Mouse (Mus musculus): ENCODE measurements at regions not wholly inside any gene's neighbourhood (a gene's known extent, or its start where the extent isn't known, plus 50 kb on each side); places are given as distances from the start of the nearest gene placed in this dataset.

- TF ChIP-seq POLR2A (IDR thresholded peaks at IDR 0.05; ENCODE audit: borderline replicate concordance, insufficient read depth, low read length) (no peak), CTCF (IDR thresholded peaks at IDR 0.05; ENCODE audit: borderline replicate concordance, insufficient read depth, low read depth, low read length) (no peak)
- H3K4me3 ChIP-seq (replicated peaks; ENCODE audit: insufficient read depth, low read depth, low read length): no peak overlapping the region
- H3K27me3 ChIP-seq (ENCODE audit: control insufficient read depth, insufficient read depth, low read length): no peaks in the 10 kb centered on the region
- H3K4me1 ChIP-seq (ENCODE audit: control insufficient read depth, insufficient read depth, low read length): no peaks in the 10 kb centered on the region
- H3K27ac ChIP-seq (ENCODE audit: insufficient read depth, low read length): no peak overlapping the region
- DNase-seq: no peak
- WGBS: 82% methylated on average over 3 of the region's 3 CpGs
Measured at GRCm38 (mm10) chr1:41395081-41395480, 589.7 kb downstream of the Tmem182 start.

GRCm38 (mm10) chr1:41410533-41410932 lies 605.1 kb downstream of the Tmem182 start:
- no peak for DNase-seq
- H3K27me3 ChIP-seq (ENCODE audit: control insufficient read depth, insufficient read depth, low read length): no peaks in the 10 kb centered on the region
- H3K4me3 ChIP-seq (replicated peaks; ENCODE audit: insufficient read depth, low read depth, low read length): no peak overlapping the region
- 83% methylated on average over 5 of the region's 5 CpGs for WGBS
- TF ChIP-seq CTCF (IDR thresholded peaks at IDR 0.05; ENCODE audit: borderline replicate concordance, insufficient read depth, low read depth, low read length): no peak
- no peak for TF ChIP-seq POLR2A (IDR thresholded peaks at IDR 0.05; ENCODE audit: borderline replicate concordance, insufficient read depth, low read length)
- H3K27ac ChIP-seq (ENCODE audit: insufficient read depth, low read length): no peak overlapping the region
- H3K4me1 ChIP-seq (ENCODE audit: control insufficient read depth, insufficient read depth, low read length): no peaks in the 10 kb centered on the region

GRCm38 (mm10) chr1:41411641-41412040 lies 606.2 kb downstream of the Tmem182 start:
- DNase-seq: no peak
- Histone ChIP-seq H3K4me1 (ENCODE audit: control insufficient read depth, insufficient read depth, low read length) (no peaks in the 10 kb centered on the region), H3K27ac (ENCODE audit: insufficient read depth, low read length) (no peak overlapping the region), H3K4me3 (replicated peaks; ENCODE audit: insufficient read depth, low read depth, low read length) (no peak overlapping the region), H3K27me3 (ENCODE audit: control insufficient read depth, insufficient read depth, low read length) (no peaks in the 10 kb centered on the region)
- WGBS: 35% methylated on average over 3 of the region's 3 CpGs
- TF ChIP-seq CTCF (IDR thresholded peaks at IDR 0.05; ENCODE audit: borderline replicate concordance, insufficient read depth, low read depth, low read length): no peak
- TF ChIP-seq POLR2A (IDR thresholded peaks at IDR 0.05; ENCODE audit: borderline replicate concordance, insufficient read depth, low read length): no peak

GRCm38 (mm10) chr1:41412078-41412477 lies 606.7 kb downstream of the Tmem182 start:
- Histone ChIP-seq H3K4me1 (ENCODE audit: control insufficient read depth, insufficient read depth, low read length) (no peaks in the 10 kb centered on the region), H3K27me3 (ENCODE audit: control insufficient read depth, insufficient read depth, low read length) (no peaks in the 10 kb centered on the region), H3K4me3 (replicated peaks; ENCODE audit: insufficient read depth, low read depth, low read length) (no peak overlapping the region), H3K27ac (ENCODE audit: insufficient read depth, low read length) (no peak overlapping the region)
- no peak for DNase-seq
- WGBS: 93% methylated on average over 8 of the region's 8 CpGs
- TF ChIP-seq POLR2A (IDR thresholded peaks at IDR 0.05; ENCODE audit: borderline replicate concordance, insufficient read depth, low read length) (no peak), CTCF (IDR thresholded peaks at IDR 0.05; ENCODE audit: borderline replicate concordance, insufficient read depth, low read depth, low read length) (no peak)

- TF ChIP-seq POLR2A (IDR thresholded peaks at IDR 0.05; ENCODE audit: borderline replicate concordance, insufficient read depth, low read length): no peak
- TF ChIP-seq CTCF (IDR thresholded peaks at IDR 0.05; ENCODE audit: borderline replicate concordance, insufficient read depth, low read depth, low read length): no peak
- Histone ChIP-seq H3K27me3 (ENCODE audit: control insufficient read depth, insufficient read depth, low read length) (no peaks in the 10 kb centered on the region), H3K27ac (ENCODE audit: insufficient read depth, low read length) (no peak overlapping the region), H3K4me3 (replicated peaks; ENCODE audit: insufficient read depth, low read depth, low read length) (no peak overlapping the region), H3K4me1 (ENCODE audit: control insufficient read depth, insufficient read depth, low read length) (no peaks in the 10 kb centered on the region)
- DNase-seq: no peak
- 44% methylated on average over 3 of the region's 3 CpGs for WGBS
Measured at GRCm38 (mm10) chr1:41420489-41421327, 615.3 kb downstream of the Tmem182 start.

- Histone ChIP-seq H3K27ac (ENCODE audit: insufficient read depth, low read length) (no peak overlapping the region), H3K4me3 (replicated peaks; ENCODE audit: insufficient read depth, low read depth, low read length) (no peak overlapping the region), H3K4me1 (ENCODE audit: control insufficient read depth, insufficient read depth, low read length) (no peaks in the 10 kb centered on the region), H3K27me3 (ENCODE audit: control insufficient read depth, insufficient read depth, low read length) (no peaks in the 10 kb centered on the region; the same call in 1 of the 2 replicates)
- no peak for TF ChIP-seq POLR2A (IDR thresholded peaks at IDR 0.05; ENCODE audit: borderline replicate concordance, insufficient read depth, low read length)
- no peak for DNase-seq
- WGBS: 7% methylated on average over 6 of the region's 6 CpGs
Measured at GRCm38 (mm10) chr1:41427853-41428252, 622.5 kb downstream of the Tmem182 start.

GRCm38 (mm10) chr1:41431127-41431690 lies 625.8 kb downstream of the Tmem182 start:
- 9% methylated on average over 7 of the region's 7 CpGs for WGBS
- no peak overlapping the region for H3K27ac ChIP-seq (ENCODE audit: insufficient read depth, low read length)
- no peak for TF ChIP-seq CTCF (IDR thresholded peaks at IDR 0.05; ENCODE audit: borderline replicate concordance, insufficient read depth, low read depth, low read length)
- no peak for TF ChIP-seq POLR2A (IDR thresholded peaks at IDR 0.05; ENCODE audit: borderline replicate concordance, insufficient read depth, low read length)
- no peaks in the 10 kb centered on the region; the same call in 1 of the 2 replicates for H3K27me3 ChIP-seq (ENCODE audit: control insufficient read depth, insufficient read depth, low read length)
- no peak for DNase-seq
- H3K4me3 ChIP-seq (replicated peaks; ENCODE audit: insufficient read depth, low read depth, low read length): no peak overlapping the region
- H3K4me1 ChIP-seq (ENCODE audit: control insufficient read depth, insufficient read depth, low read length): no peaks in the 10 kb centered on the region

GRCm38 (mm10) chr1:41435379-41435778 lies 630.0 kb downstream of the Tmem182 start:
- no peak for DNase-seq
- H3K4me3 ChIP-seq (replicated peaks; ENCODE audit: insufficient read depth, low read depth, low read length): no peak overlapping the region
- TF ChIP-seq CTCF (IDR thresholded peaks at IDR 0.05; ENCODE audit: borderline replicate concordance, insufficient read depth, low read depth, low read length): no peak
- TF ChIP-seq POLR2A (IDR thresholded peaks at IDR 0.05; ENCODE audit: borderline replicate concordance, insufficient read depth, low read length): no peak
- no peak overlapping the region for H3K27ac ChIP-seq (ENCODE audit: insufficient read depth, low read length)
- 33% methylated on average over 3 of the region's 3 CpGs for WGBS
- no peaks in the 10 kb centered on the region for H3K4me1 ChIP-seq (ENCODE audit: control insufficient read depth, insufficient read depth, low read length)
- no peaks in the 10 kb centered on the region for H3K27me3 ChIP-seq (ENCODE audit: control insufficient read depth, insufficient read depth, low read length)
